Mouse (Mus musculus) C2C12 (cell line): ENCODE results near the gene Rnf169. TPM values are rescaled to one million over a fixed set of nuclear protein-coding genes. Genes with fewer than 3 reads are reported as not detected.
A peak's percentile ranks its signal among the peaks of the same experiment; 100 is the strongest.

Experiments used
- H3K27me3 ChIP-seq: one replicate; pipeline ENCODE4 v1.6.1; 2011; ENCODE audit not compliant: control insufficient read depth, insufficient read depth, insufficient read length
- H3K36me3 ChIP-seq: one replicate; pipeline ENCODE4 v1.6.1; 2011; ENCODE audit not compliant: control insufficient read depth, insufficient read depth
- H3K4me3 ChIP-seq: one replicate; pipeline ENCODE4 v1.5.1; 2011; ENCODE audit warnings: mild to moderate bottlenecking, control low read depth; ENCODE audit not compliant: poor library complexity, insufficient read depth, severe bottlenecking
- H3K79me2 ChIP-seq: one replicate; pipeline ENCODE4 v1.6.1; 2011; ENCODE audit not compliant: control insufficient read depth, insufficient read depth
- H3K79me3 ChIP-seq: one replicate; pipeline ENCODE4 v1.6.1; 2011; ENCODE audit warnings: low read depth, control low read depth
- H3ac ChIP-seq: one replicate; pipeline ENCODE3; 2011; ENCODE audit warnings: low read depth; ENCODE audit not compliant: control insufficient read depth, insufficient read length
- CEBPB ChIP-seq: IDR thresholded peaks from one replicate; pipeline ENCODE4 v1.6.1; 2011; ENCODE audit warnings: low read depth, mild to moderate bottlenecking, control low read depth, moderate library complexity
- CTCF ChIP-seq: IDR thresholded peaks from one replicate; pipeline ENCODE4 v1.5.1; 2011; ENCODE audit not compliant: control insufficient read depth, insufficient read depth, insufficient read length
- FOSL1 ChIP-seq: IDR thresholded peaks from one replicate; pipeline ENCODE4 v1.8.0; 2011; ENCODE audit warnings: mild to moderate bottlenecking, low read length; ENCODE audit not compliant: poor library complexity, insufficient read depth, severe bottlenecking
- MAX ChIP-seq: IDR thresholded peaks from one replicate; pipeline ENCODE4 v1.6.1; 2011; ENCODE audit warnings: mild to moderate bottlenecking, control low read depth
- MYOD1 ChIP-seq: IDR thresholded peaks from one replicate; pipeline ENCODE4 v1.6.1; 2011; ENCODE audit warnings: low read depth; ENCODE audit not compliant: control insufficient read depth, insufficient read length
- MYOG ChIP-seq: IDR thresholded peaks from one replicate; pipeline ENCODE4 v1.6.1; 2011; ENCODE audit not compliant: control insufficient read depth, insufficient read length; ENCODE audit errors: extremely low read depth
- USF1 ChIP-seq: IDR thresholded peaks from one replicate; pipeline ENCODE4 v1.6.1; 2011; ENCODE audit warnings: low read depth, mild to moderate bottlenecking, control low read depth, moderate library complexity
- polyA plus RNA-seq: library from polyadenylated mRNA; unstranded; fragments of >200 nt; fragmentation: generic; extraction: Trizol; gene quantifications from one replicate; pipeline ENCODE4 v1.2.1, GENCODE M21; 2012; ENCODE audit warnings: missing spikeins

The Rnf169 gene
- polyA plus RNA-seq, 1 experiment = 3.2 TPM

GRCm38 (mm10) chr7:100012085-100012484 lies 31.8 kb upstream of the Rnf169 start:
- H3K36me3 ChIP-seq = no peaks in the 10 kb centered on the region
- peaks cover 65% of the 10 kb centered on the region for H3K27me3 ChIP-seq
- TF ChIP-seq CTCF = no peak
- no peak for TF ChIP-seq MYOG
- TF ChIP-seq CEBPB = no peak
- TF ChIP-seq MAX = no peak
- TF ChIP-seq FOSL1 = no peak
- TF ChIP-seq USF1 = no peak
- TF ChIP-seq MYOD1 = no peak
- no peaks in the 10 kb centered on the region for H3K79me3 ChIP-seq
- H3K4me3 ChIP-seq = no peak overlapping the region
- H3ac ChIP-seq = no peak overlapping the region
- H3K79me2 ChIP-seq = no peaks in the 10 kb centered on the region

GRCm38 (mm10) chr7:100010711-100011110 lies 30.5 kb upstream of the Rnf169 start:
- H3ac ChIP-seq = no peak overlapping the region
- H3K27me3 ChIP-seq = peaks cover 66% of the 10 kb centered on the region
- H3K4me3 ChIP-seq = no peak overlapping the region
- no peaks in the 10 kb centered on the region for H3K36me3 ChIP-seq
- no peak for TF ChIP-seq MYOG
- no peak for TF ChIP-seq USF1
- no peak for TF ChIP-seq MYOD1
- TF ChIP-seq CTCF = no peak
- no peak for TF ChIP-seq MAX
- no peak for TF ChIP-seq FOSL1
- no peaks in the 10 kb centered on the region for H3K79me2 ChIP-seq
- no peaks in the 10 kb centered on the region for H3K79me3 ChIP-seq

GRCm38 (mm10) chr7:100009640-100010039 lies 29.4 kb upstream of the Rnf169 start:
- H3K4me3 ChIP-seq = no peak overlapping the region
- H3K79me3 ChIP-seq = no peaks in the 10 kb centered on the region
- no peaks in the 10 kb centered on the region for H3K79me2 ChIP-seq
- TF ChIP-seq FOSL1 (no peak), CTCF (peak; percentile 62), MYOD1 (peak; percentile 74)
- no peak overlapping the region for H3ac ChIP-seq
- H3K36me3 ChIP-seq = no peaks in the 10 kb centered on the region
- peaks cover 77% of the 10 kb centered on the region for H3K27me3 ChIP-seq

GRCm38 (mm10) chr7:100008765-100009164 lies 28.5 kb upstream of the Rnf169 start:
- H3K79me3 ChIP-seq = no peaks in the 10 kb centered on the region
- peaks cover 74% of the 10 kb centered on the region for H3K27me3 ChIP-seq
- no peaks in the 10 kb centered on the region for H3K36me3 ChIP-seq
- no peak overlapping the region for H3K4me3 ChIP-seq
- TF ChIP-seq CEBPB (no peak), FOSL1 (no peak), MYOD1 (no peak), MAX (no peak), CTCF (no peak), USF1 (no peak), MYOG (no peak)
- H3ac ChIP-seq = no peak overlapping the region
- H3K79me2 ChIP-seq = no peaks in the 10 kb centered on the region

- TF ChIP-seq MYOG (no peak), FOSL1 (no peak), CTCF (no peak), CEBPB (no peak), MYOD1 (no peak), MAX (no peak), USF1 (no peak)
- H3K4me3 ChIP-seq = no peak overlapping the region
- H3ac ChIP-seq = no peak overlapping the region
- H3K36me3 ChIP-seq = no peaks in the 10 kb centered on the region
- no peaks in the 10 kb centered on the region for H3K79me2 ChIP-seq
- H3K79me3 ChIP-seq = no peaks in the 10 kb centered on the region
- peaks cover 56% of the 10 kb centered on the region for H3K27me3 ChIP-seq
These were observed 26.2 kb upstream of the Rnf169 start for GRCm38 (mm10) chr7:100006411-100006810.

- no peaks in the 10 kb centered on the region for H3K79me2 ChIP-seq
- H3K36me3 ChIP-seq = no peaks in the 10 kb centered on the region
- no peak within 1 kb of the TSS for H3ac ChIP-seq
- no peak within 1 kb of the TSS for H3K4me3 ChIP-seq
- TF ChIP-seq USF1 (no peak), MAX (no peak), CTCF (no peak), CEBPB (no peak), MYOD1 (no peak), MYOG (no peak), FOSL1 (no peak)
- H3K27me3 ChIP-seq = peaks cover 53% of the 10 kb centered on the region
- no peaks in the 10 kb centered on the region for H3K79me3 ChIP-seq
These were observed 25.5 kb upstream of the Rnf169 start, which contains the start of gene Chrdl2 for GRCm38 (mm10) chr7:100005790-100006189. Gene Chrdl2, plus strand, starts transcription at chr7:100006172.
